12 mouse cellular contexts compared by ENCODE assay signal in genomic region chr7:24906551-24906950, GRCm38 (mm10). TPM values are rescaled to one million over a fixed set of nuclear protein-coding genes. Genes with fewer than 3 reads are reported as not detected.
DNase-seq lines count a peak whose midpoint lies in the region; ATAC-seq and TF ChIP-seq lines count a peak whose summit lies in the region.
"Had no signal": no experiment of that assay in that cellular context is flagged by ENCODE, and none has a peak within 500 bp of the region (broad histone marks: within the 10 kb centered on the region; RNA-seq: fewer than 3 reads in every experiment).

No protein-coding gene starts in this region.

- H3K36me3 ChIP-seq in heart, postnatal 0 days (replicated peaks; ENCODE audit: control insufficient read depth, insufficient read depth, low read length) = peaks cover 32% of the 10 kb centered on the region
- H3K36me3 ChIP-seq in limb, embryonic 14.5 days (ENCODE audit: control insufficient read depth, insufficient read depth, low read length) = peaks cover 38% of the 10 kb centered on the region

- no peak overlapping the region; the same call in 1 of the 2 replicates for H3K4me3 ChIP-seq in heart, postnatal 0 days (ENCODE audit: low read depth, low read length)
- H3K4me3 ChIP-seq in limb, embryonic 14.5 days (replicated peaks; ENCODE audit: low read length) = peak overlapping the region; percentile 24
- H3K4me3 ChIP-seq: forebrain, embryonic 15.5 days had no signal

- no peak for TF ChIP-seq POLR2A in limb, embryonic 14.5 days (IDR thresholded peaks at IDR 0.05; ENCODE audit: borderline replicate concordance, extremely low read depth, insufficient read depth, insufficient read length)

- peaks cover 11% of the 10 kb centered on the region; the same call in 1 of the 2 replicates for H3K4me1 ChIP-seq in heart, postnatal 0 days (ENCODE audit: control insufficient read depth, insufficient read depth)
- peaks cover 32% of the 10 kb centered on the region for H3K4me1 ChIP-seq in limb, embryonic 14.5 days (ENCODE audit: control insufficient read depth, insufficient read depth, low read length)

- ATAC-seq in heart, postnatal 0 days (ENCODE audit: insufficient read depth, low read depth) = no peak
- no peak for ATAC-seq in limb, embryonic 14.5 days (ENCODE audit: low FRiP score, low read depth)
- ATAC-seq: forebrain, embryonic 15.5 days had no signal

- no peak for TF ChIP-seq CTCF in heart, postnatal 0 days (IDR thresholded peaks at IDR 0.05; ENCODE audit: low read depth)

- no peak for TF ChIP-seq EP300 in heart, postnatal 0 days (IDR thresholded peaks at IDR 0.05; ENCODE audit: low read depth)

- H3K27ac ChIP-seq in heart, postnatal 0 days (ENCODE audit: low read depth) = peak overlapping the region; percentile 67; the same call in 1 of the 2 replicates
- peak overlapping the region; percentile 79 for H3K27ac ChIP-seq in limb, embryonic 14.5 days (replicated peaks; ENCODE audit: low read depth, low read length)
- H3K27ac ChIP-seq: forebrain, embryonic 15.5 days had no signal

- DNase-seq in heart, postnatal 0 days (ENCODE audit: low spot score) = no peak
- DNase-seq in heart, postnatal 4 days = no peak
- DNase-seq in thymus, postnatal 14 days = peak; percentile 65
- no peak for DNase-seq in thymus, postnatal 10 days (ENCODE audit: low spot score in 2 of 2)
- no peak for DNase-seq in limb, embryonic 14.5 days (ENCODE audit: low spot score)
- no peak for DNase-seq in urinary bladder, adult 18-20 months (ENCODE audit: low spot score in 2 of 2)
- no peak for DNase-seq in cerebellum, adult 9-11 months
- no peak for DNase-seq in adrenal gland, postnatal 14 days
- DNase-seq: cerebellum, adult 2 months had no signal

- no peaks in the 10 kb centered on the region for H3K9me3 ChIP-seq in heart, postnatal 0 days (replicated peaks; ENCODE audit: control insufficient read depth, low read length)
- H3K9me3 ChIP-seq in limb, embryonic 14.5 days (ENCODE audit: control insufficient read depth, low read length) = no peaks in the 10 kb centered on the region
- H3K9me3 ChIP-seq: forebrain, embryonic 15.5 days had no signal

- H3K27me3 ChIP-seq in heart, postnatal 0 days (ENCODE audit: control insufficient read depth, insufficient read depth, low read length) = no peaks in the 10 kb centered on the region
- H3K27me3 ChIP-seq in limb, embryonic 14.5 days (ENCODE audit: control insufficient read depth, insufficient read depth, low read length) = no peaks in the 10 kb centered on the region
- H3K27me3 ChIP-seq: forebrain, embryonic 15.5 days had no signal

- WGBS in heart, postnatal 0 days = 21% methylated on average over 6 of the region's 6 CpGs
- WGBS in limb, embryonic 14.5 days = 23% methylated on average over 6 of the region's 6 CpGs

- H3K4me2 ChIP-seq in heart, postnatal 0 days (ENCODE audit: low read depth, low read length) = peak overlapping the region; percentile 40; the same call in 1 of the 2 replicates
- H3K4me2 ChIP-seq in limb, embryonic 14.5 days (replicated peaks; ENCODE audit: low read depth, low read length, severe bottlenecking) = peak overlapping the region; percentile 42
- H3K4me2 ChIP-seq: forebrain, embryonic 15.5 days had no signal

- no peak overlapping the region; the same call in 1 of the 2 replicates for H3K9ac ChIP-seq in heart, postnatal 0 days (replicated peaks; ENCODE audit: low read depth, low read length)
- H3K9ac ChIP-seq in limb, embryonic 14.5 days (ENCODE audit: low read depth, low read length, severe bottlenecking) = peak overlapping the region; percentile 17; the same call in 1 of the 2 replicates
- H3K9ac ChIP-seq: forebrain, embryonic 15.5 days had no signal

RNA-seq across cellular contexts. Expression of gene Arhgef1, which starts 3.8 kb away (rescaled TPM):
- total RNA-seq in heart, postnatal 0 days (2014; rRNA removed; ENCODE audit: low replicate concordance) = 16.0 and 28.2 TPM in 2 replicates
- 37.0 TPM in 2 replicates for polyA plus RNA-seq in heart, postnatal 0 days (2015; fragmentation: Nextera tagmentation; extraction: Ambion mirVana)
- total RNA-seq in heart, postnatal 4 days (2021) = 10 to 100 TPM; 87.0 to 88.2 TPM
- 256 and 337 TPM in 2 replicates for polyA plus RNA-seq in limb, embryonic 14.5 days (2012; rRNA removed)
- 109 and 116 TPM in 2 replicates for polyA plus RNA-seq in limb, embryonic 14.5 days (2014; fragmentation: Nextera tagmentation; extraction: Ambion mirVana)
- total RNA-seq in adrenal gland, postnatal 14 days (2021) = 94.9 and 164 TPM in 2 replicates

RNA-seq across cellular contexts. Expression of gene Cd79a, which starts 9.4 kb away (rescaled TPM):
- total RNA-seq in heart, postnatal 0 days (2014; rRNA removed; ENCODE audit: low replicate concordance) = 2.8 TPM in 1 of 2 replicates, not detected in the other
- 0.33 and 0.70 TPM in 2 replicates for polyA plus RNA-seq in heart, postnatal 0 days (2015; fragmentation: Nextera tagmentation; extraction: Ambion mirVana)
- 1 to 10 TPM in 1 of 2 experiments, under 1 TPM in 1; 0.88 to 1.4 TPM for total RNA-seq in heart, postnatal 4 days (2021)
- polyA plus RNA-seq in limb, embryonic 14.5 days (2012; rRNA removed) = 0.84 and 1.4 TPM in 2 replicates
- 0.26 and 0.37 TPM in 2 replicates for polyA plus RNA-seq in limb, embryonic 14.5 days (2014; fragmentation: Nextera tagmentation; extraction: Ambion mirVana)
- total RNA-seq in adrenal gland, postnatal 14 days (2021) = 6.0 and 35.0 TPM in 2 replicates

RNA-seq across cellular contexts. Expression of gene Rps19, which starts 22.4 kb away (rescaled TPM):
- total RNA-seq in heart, postnatal 0 days (2014; rRNA removed; ENCODE audit: low replicate concordance) = 530 and 642 TPM in 2 replicates
- 980 and 1,040 TPM in 2 replicates for polyA plus RNA-seq in heart, postnatal 0 days (2015; fragmentation: Nextera tagmentation; extraction: Ambion mirVana)
- total RNA-seq in heart, postnatal 4 days (2021) = 100 to 1,000 TPM; 902 to 929 TPM
- 1,054 and 1,323 TPM in 2 replicates for polyA plus RNA-seq in limb, embryonic 14.5 days (2012; rRNA removed)
- 3,510 and 3,666 TPM in 2 replicates for polyA plus RNA-seq in limb, embryonic 14.5 days (2014; fragmentation: Nextera tagmentation; extraction: Ambion mirVana)
- total RNA-seq in adrenal gland, postnatal 14 days (2021) = 750 and 933 TPM in 2 replicates

RNA-seq across cellular contexts. Expression of gene Dmrtc2, which starts 36.7 kb away (rescaled TPM):
- not detected in 2 replicates for total RNA-seq in heart, postnatal 0 days (2014; rRNA removed; ENCODE audit: low replicate concordance)
- polyA plus RNA-seq in heart, postnatal 0 days (2015; fragmentation: Nextera tagmentation; extraction: Ambion mirVana) = not detected in 2 replicates
- total RNA-seq in heart, postnatal 4 days (2021) = not detected
- polyA plus RNA-seq in limb, embryonic 14.5 days (2012; rRNA removed) = 0.04 TPM in 1 of 2 replicates, not detected in the other
- 0.19 TPM in 1 of 2 replicates, not detected in the other for polyA plus RNA-seq in limb, embryonic 14.5 days (2014; fragmentation: Nextera tagmentation; extraction: Ambion mirVana)
- total RNA-seq in adrenal gland, postnatal 14 days (2021) = not detected in 2 replicates
- total RNA-seq: megakaryocyte-erythroid progenitor cell, adult 5-6 weeks had no signal
- polyA plus RNA-seq: cerebellum, adult 2 months; forebrain, embryonic 15.5 days; kidney, embryonic 14.5 days had no signal

RNA-seq across cellular contexts. Expression of gene Lypd4, which starts 36.8 kb away (rescaled TPM):
- total RNA-seq in heart, postnatal 0 days (2014; rRNA removed; ENCODE audit: low replicate concordance) = not detected in 2 replicates
- polyA plus RNA-seq in heart, postnatal 0 days (2015; fragmentation: Nextera tagmentation; extraction: Ambion mirVana) = not detected in 2 replicates
- total RNA-seq in heart, postnatal 4 days (2021) = not detected
- not detected in 2 replicates for polyA plus RNA-seq in limb, embryonic 14.5 days (2012; rRNA removed)
- polyA plus RNA-seq in limb, embryonic 14.5 days (2014; fragmentation: Nextera tagmentation; extraction: Ambion mirVana) = not detected in 2 replicates
- not detected in 2 replicates for total RNA-seq in adrenal gland, postnatal 14 days (2021)
- total RNA-seq: megakaryocyte-erythroid progenitor cell, adult 5-6 weeks had no signal
- polyA plus RNA-seq: cerebellum, adult 2 months; forebrain, embryonic 15.5 days; kidney, embryonic 14.5 days had no signal
